Mouse (Mus musculus): ENCODE results near the gene Pou2f3.

DNA sequence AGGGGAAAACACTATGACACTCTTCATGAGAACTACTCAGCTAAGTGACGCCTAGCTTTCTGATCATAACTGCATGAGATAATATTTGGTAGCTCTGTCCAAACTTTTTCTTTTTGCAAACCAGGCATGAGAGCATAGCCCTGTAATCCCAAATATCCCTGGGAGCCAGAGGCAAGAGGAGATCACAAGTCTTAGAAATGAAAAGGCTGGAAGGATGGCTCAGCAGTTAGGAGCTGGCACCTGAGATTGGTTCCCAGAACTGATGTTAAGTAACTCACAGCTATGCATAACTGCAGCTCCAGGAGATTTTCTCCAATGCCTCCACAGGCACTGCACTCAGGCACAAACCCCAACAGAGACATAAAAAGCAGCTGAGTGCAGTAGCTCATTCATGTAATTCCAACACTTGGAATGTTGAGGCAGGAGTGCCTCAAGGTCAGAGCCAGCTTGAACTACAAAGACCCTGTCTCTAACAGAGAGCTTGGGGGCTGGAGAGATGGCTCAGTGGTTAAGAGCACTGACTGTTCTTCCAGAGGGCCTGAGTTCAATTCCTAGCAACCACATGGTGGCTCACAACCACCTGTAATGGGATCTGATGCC is 124.4 kb downstream of the Pou2f3 start:
- no peak for TF ChIP-seq POLR2A (IDR thresholded peaks at IDR 0.05; ENCODE audit: borderline replicate concordance, control insufficient read depth, low read depth, low read length)
- no peak for TF ChIP-seq CTCF (IDR thresholded peaks at IDR 0.05; ENCODE audit: control insufficient read depth, insufficient read depth, low read length)

All from bone marrow, adult 2 months (tissue).